8 mouse cellular contexts compared by ENCODE assay signal in the genomic region with DNA sequence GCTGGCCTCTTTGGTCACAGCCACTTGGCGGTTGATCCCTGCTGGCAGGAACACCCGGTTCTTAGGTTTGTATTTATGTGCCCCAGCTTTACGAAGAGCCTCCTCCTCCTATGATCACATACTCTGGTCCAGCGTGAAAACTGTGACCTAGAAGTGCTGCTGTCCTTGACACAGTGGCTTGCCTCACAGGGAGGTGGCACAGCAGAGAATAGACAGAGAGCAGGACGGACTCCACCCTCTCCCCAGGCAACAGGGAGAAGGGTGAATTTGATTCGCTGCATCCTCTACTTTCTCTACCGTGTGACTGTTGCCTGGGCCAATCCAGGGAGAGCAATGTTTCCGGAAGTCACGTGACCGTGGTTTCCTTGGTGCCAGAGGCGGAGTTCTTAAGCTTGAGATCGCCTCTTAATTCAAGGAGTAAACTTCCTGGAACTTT. TPM values are rescaled to one million over a fixed set of nuclear protein-coding genes. Genes with fewer than 3 reads are reported as not detected.
DNase-seq lines count a peak whose midpoint lies in the region; ATAC-seq and TF ChIP-seq lines count a peak whose summit lies in the region.

No protein-coding gene starts in this region.

- H3K4me3 ChIP-seq in heart, embryonic 11.5 days (ENCODE audit: low read depth, low read length), result peak overlapping the region; percentile 15; the same call in 1 of the 2 replicates
- no peak overlapping the region for H3K4me3 ChIP-seq in kidney, postnatal 0 days (replicated peaks; ENCODE audit: low read depth, low read length)
- H3K4me3 ChIP-seq in lung, embryonic 16.5 days (ENCODE audit: low read length), result no peak overlapping the region

- WGBS in heart, embryonic 11.5 days (ENCODE audit: insufficient replicate concordance), result 17% methylated on average over 12 of the region's 12 CpGs
- 25% methylated on average over 12 of the region's 12 CpGs for WGBS in kidney, postnatal 0 days
- WGBS in lung, embryonic 16.5 days, result 21% methylated on average over 12 of the region's 12 CpGs

- H3K27me3 ChIP-seq in heart, embryonic 11.5 days (ENCODE audit: control insufficient read depth, insufficient read depth, low read length), result peaks cover 3% of the 10 kb centered on the region
- no peaks in the 10 kb centered on the region for H3K27me3 ChIP-seq in kidney, postnatal 0 days (ENCODE audit: insufficient read depth, low read length)
- H3K27me3 ChIP-seq in lung, embryonic 16.5 days (ENCODE audit: control insufficient read depth, insufficient read depth, low read depth, low read length), result no peaks in the 10 kb centered on the region; the same call in 1 of the 2 replicates

- peak overlapping the region; percentile 50 for H3K4me2 ChIP-seq in heart, embryonic 11.5 days
- peak overlapping the region; percentile 38; the same call in 1 of the 2 replicates for H3K4me2 ChIP-seq in kidney, postnatal 0 days (ENCODE audit: low read length)
- H3K4me2 ChIP-seq in lung, embryonic 16.5 days (ENCODE audit: low read depth, low read length), result peak overlapping the region; percentile 29

- peak; percentile 90 for ATAC-seq in heart, embryonic 11.5 days (replicated peaks; ENCODE audit: insufficient number of reproducible peaks, low FRiP score, low TSS enrichment)
- ATAC-seq in kidney, postnatal 0 days (replicated peaks; ENCODE audit: low FRiP score, low read depth), result peak; percentile 83
- ATAC-seq in lung, embryonic 16.5 days (ENCODE audit: low read depth), result peak; percentile 86
- ATAC-seq in neutrophil, adult 5-6 weeks (ENCODE audit: extremely low read depth, insufficient number of reproducible peaks, low FRiP score, poor library complexity, severe bottlenecking), result peak; percentile 61
- ATAC-seq in activated CD4-positive, CD25-positive, alpha-beta regulatory T cell, adult 4 months, result no peak

- peak overlapping the region; percentile 70 for H3K27ac ChIP-seq in heart, embryonic 11.5 days (ENCODE audit: low read depth, low read length)
- peak overlapping the region; percentile 32; the same call in 1 of the 2 replicates for H3K27ac ChIP-seq in kidney, postnatal 0 days
- peak overlapping the region; percentile 0; the same call in 1 of the 2 replicates for H3K27ac ChIP-seq in lung, embryonic 16.5 days (ENCODE audit: low read length)

- no peaks in the 10 kb centered on the region; the same call in 1 of the 2 replicates for H3K36me3 ChIP-seq in heart, embryonic 11.5 days (ENCODE audit: control insufficient read depth, insufficient read depth, low read length)
- no peaks in the 10 kb centered on the region for H3K36me3 ChIP-seq in kidney, postnatal 0 days (ENCODE audit: insufficient read depth, low read length)
- H3K36me3 ChIP-seq in lung, embryonic 16.5 days (ENCODE audit: control insufficient read depth, insufficient read depth, low read length), result no peaks in the 10 kb centered on the region

- peak; percentile 56 for DNase-seq in urinary bladder, postnatal 14 days (ENCODE audit: low spot score)
- no peak for DNase-seq in urinary bladder, postnatal 25 days (ENCODE audit: low spot score)
- peak; percentile 82 for DNase-seq in embryo, embryonic 10 days (ENCODE audit: low spot score)
- peak; percentile 95 for DNase-seq in kidney, postnatal 0 days (ENCODE audit: low spot score)

- peaks cover 7% of the 10 kb centered on the region for H3K4me1 ChIP-seq in heart, embryonic 11.5 days (ENCODE audit: control insufficient read depth, insufficient read depth, low read length)
- 0 out of 2 replicates have a peak, but pooled peaks cover 8% of the 10 kb centered on the region for H3K4me1 ChIP-seq in kidney, postnatal 0 days (replicated peaks; ENCODE audit: insufficient read depth, low read length)
- peaks cover 11% of the 10 kb centered on the region; the same call in 1 of the 2 replicates for H3K4me1 ChIP-seq in lung, embryonic 16.5 days (replicated peaks; ENCODE audit: control insufficient read depth, insufficient read depth, low read length)

- no peak for TF ChIP-seq CTCF in kidney, postnatal 0 days (IDR thresholded peaks at IDR 0.05; ENCODE audit: low read depth)

- H3K9me3 ChIP-seq in heart, embryonic 11.5 days (replicated peaks; ENCODE audit: control insufficient read depth, low read length), result no peaks in the 10 kb centered on the region
- no peaks in the 10 kb centered on the region for H3K9me3 ChIP-seq in kidney, postnatal 0 days (replicated peaks; ENCODE audit: low read length)
- H3K9me3 ChIP-seq in lung, embryonic 16.5 days (ENCODE audit: control insufficient read depth, low read length), result no peaks in the 10 kb centered on the region

- H3K9ac ChIP-seq in heart, embryonic 11.5 days (ENCODE audit: low read depth, low read length), result 0 out of 2 replicates have a peak overlapping the region, but pooled peaks have one; percentile 17
- no peak overlapping the region for H3K9ac ChIP-seq in kidney, postnatal 0 days (ENCODE audit: low read depth, low read length)
- no peak overlapping the region for H3K9ac ChIP-seq in lung, embryonic 16.5 days (ENCODE audit: low read length)

RNA-seq across cellular contexts. Expression of gene Prr15l, which starts 7.0 kb away (rescaled TPM):
- 0.23 and 0.50 TPM in 2 replicates for polyA plus RNA-seq in heart, embryonic 11.5 days (2014; fragmentation: Nextera tagmentation; extraction: Ambion mirVana)
- 76.5 and 88.2 TPM in 2 replicates for polyA plus RNA-seq in kidney, postnatal 0 days (2015; fragmentation: Nextera tagmentation; extraction: Ambion mirVana)
- 50.5 and 60.2 TPM in 2 replicates for polyA plus RNA-seq in lung, embryonic 16.5 days (2015; fragmentation: Nextera tagmentation; extraction: Ambion mirVana)
- total RNA-seq in neutrophil, adult 5-6 weeks (2017), result 0.23 and 0.61 TPM in 2 replicates
- under 1 TPM in 1 of 2 experiments, not detected in 1; 0.15 TPM for polyA plus RNA-seq in activated CD4-positive, CD25-positive, alpha-beta regulatory T cell, adult 4 months (2017; shearing (Covaris generic))

RNA-seq across cellular contexts. Expression of gene Pnpo, which starts 8.8 kb away (rescaled TPM):
- polyA plus RNA-seq in heart, embryonic 11.5 days (2014; fragmentation: Nextera tagmentation; extraction: Ambion mirVana), result 63.9 and 68.0 TPM in 2 replicates
- 31.7 and 33.2 TPM in 2 replicates for polyA plus RNA-seq in kidney, postnatal 0 days (2015; fragmentation: Nextera tagmentation; extraction: Ambion mirVana)
- 28.1 and 35.4 TPM in 2 replicates for polyA plus RNA-seq in lung, embryonic 16.5 days (2015; fragmentation: Nextera tagmentation; extraction: Ambion mirVana)
- 15.6 and 17.3 TPM in 2 replicates for total RNA-seq in neutrophil, adult 5-6 weeks (2017)
- 10 to 100 TPM; 25.6 to 33.4 TPM for polyA plus RNA-seq in activated CD4-positive, CD25-positive, alpha-beta regulatory T cell, adult 4 months (2017; shearing (Covaris generic))

RNA-seq across cellular contexts. Expression of gene Cdk5rap3, which starts 18.6 kb away (rescaled TPM):
- 52.5 and 60.2 TPM in 2 replicates for polyA plus RNA-seq in heart, embryonic 11.5 days (2014; fragmentation: Nextera tagmentation; extraction: Ambion mirVana)
- polyA plus RNA-seq in kidney, postnatal 0 days (2015; fragmentation: Nextera tagmentation; extraction: Ambion mirVana), result 77.8 and 81.6 TPM in 2 replicates
- polyA plus RNA-seq in lung, embryonic 16.5 days (2015; fragmentation: Nextera tagmentation; extraction: Ambion mirVana), result 67.5 and 70.6 TPM in 2 replicates
- total RNA-seq in neutrophil, adult 5-6 weeks (2017), result 22.6 and 29.6 TPM in 2 replicates
- 10 to 100 TPM; 86.7 to 92.1 TPM for polyA plus RNA-seq in activated CD4-positive, CD25-positive, alpha-beta regulatory T cell, adult 4 months (2017; shearing (Covaris generic))

RNA-seq across cellular contexts. Expression of gene Sp2, which starts 47.8 kb away (rescaled TPM):
- polyA plus RNA-seq in heart, embryonic 11.5 days (2014; fragmentation: Nextera tagmentation; extraction: Ambion mirVana), result 17.3 and 17.9 TPM in 2 replicates
- 16.3 and 16.4 TPM in 2 replicates for polyA plus RNA-seq in kidney, postnatal 0 days (2015; fragmentation: Nextera tagmentation; extraction: Ambion mirVana)
- 18.5 and 22.2 TPM in 2 replicates for polyA plus RNA-seq in lung, embryonic 16.5 days (2015; fragmentation: Nextera tagmentation; extraction: Ambion mirVana)
- 9.3 and 9.8 TPM in 2 replicates for total RNA-seq in neutrophil, adult 5-6 weeks (2017)
- 10 to 100 TPM; 22.5 to 26.6 TPM for polyA plus RNA-seq in activated CD4-positive, CD25-positive, alpha-beta regulatory T cell, adult 4 months (2017; shearing (Covaris generic))

Comparison
In these comparisons a context has a peak if more than half of its experiments do, and no peak if none do; other contexts are left out.
1. H3K27ac ChIP-seq: peak in every context shown above with its lines; median percentile 70 in heart, embryonic 11.5 days; 32 in kidney, postnatal 0 days; 0 in lung, embryonic 16.5 days.
2. RNA of gene Prr15l, which starts 7.0 kb away (polyA plus RNA-seq): 76.5 to 88.2 TPM in kidney, postnatal 0 days and 50.5 to 60.2 TPM in lung, embryonic 16.5 days; 0.23 to 0.50 TPM in heart, embryonic 11.5 days and 0.15 TPM in activated CD4-positive, CD25-positive, alpha-beta regulatory T cell, adult 4 months; every median in the first group is over 10 times any median in the second.
3. Peak in every context shown above with its lines, with median percentiles within 50 percentile points of each other: H3K4me2 ChIP-seq.